Mouse (Mus musculus) intestine, postnatal 0 days (tissue): ENCODE results near the gene Wfdc3. TPM values are rescaled to one million over a fixed set of nuclear protein-coding genes. Genes with fewer than 3 reads are reported as not detected.

ENCODE experiments used
- ATAC-seq: fragments of 200-750 bp; cut with Nextera tagmentation; 2 replicates; pipeline ENCODE4 v1.8.0; 2017; ENCODE audit warnings: mild to moderate bottlenecking, moderate TSS enrichment, moderate library complexity
- H3K27ac ChIP-seq: fragments of 300-500 bp; sonication (generic); 2 replicates; pipeline ENCODE4 v1.5.1; 2014; ENCODE audit warnings: mild to moderate bottlenecking, low read depth, low read length, moderate library complexity
- H3K27me3 ChIP-seq: fragments of 300-500 bp; sonication (generic); replicated peaks from 2 replicates; pipeline ENCODE4 v1.6.1; 2014; ENCODE audit warnings: low read length, mixed read lengths; ENCODE audit not compliant: control insufficient read depth, insufficient read depth
- H3K36me3 ChIP-seq: fragments of 300-500 bp; sonication (generic); 2 replicates; pipeline ENCODE4 v1.6.1; 2014; ENCODE audit warnings: mild to moderate bottlenecking, moderate library complexity; ENCODE audit not compliant: control insufficient read depth, insufficient read depth
- H3K4me1 ChIP-seq: fragments of 300-500 bp; sonication (generic); replicated peaks from 2 replicates; pipeline ENCODE4 v1.6.1; 2014; ENCODE audit warnings: antibody characterized with exemption, low read length, mixed read lengths; ENCODE audit not compliant: control insufficient read depth, insufficient read depth
- H3K4me2 ChIP-seq: fragments of 300-500 bp; sonication (generic); replicated peaks from 2 replicates; pipeline ENCODE4 v1.6.1; 2014; ENCODE audit warnings: low read depth, mild to moderate bottlenecking, moderate library complexity
- H3K4me3 ChIP-seq: fragments of 300-500 bp; sonication (generic); 2 replicates; pipeline ENCODE4 v1.5.1; 2014; ENCODE audit warnings: low read depth, low read length
- H3K9ac ChIP-seq: fragments of 300-500 bp; sonication (generic); 2 replicates; pipeline ENCODE4 v1.6.1; 2014; ENCODE audit warnings: mild to moderate bottlenecking, low read depth, low read length
- H3K9me3 ChIP-seq: fragments of 300-500 bp; sonication (generic); 2 replicates; pipeline ENCODE4 v1.6.1; 2016; ENCODE audit warnings: mixed run types; ENCODE audit not compliant: control insufficient read depth
- CTCF ChIP-seq: sonication (generic); IDR thresholded peaks from 2 replicates; pipeline ENCODE4 v1.5.1; 2016; ENCODE audit warnings: low read depth, mild to moderate bottlenecking, control low read depth, antibody characterized with exemption, moderate library complexity
- WGBS: fragments of 180-500 bp; shearing (Covaris S2); extraction: QIAGEN DNeasy Blood & Tissue Kit; methylation state at CpG from one replicate; pipeline ENCODE4 v1.1.7; 2014; 5-methylcytosine and 5-hydroxymethylcytosine counted together
- polyA plus RNA-seq: library from polyadenylated mRNA; unstranded; fragments of >200 nt; fragmentation: Nextera tagmentation; extraction: Ambion mirVana; gene quantifications from 2 replicates; pipeline ENCODE4 v1.2.1, GENCODE M21; 2015

Wfdc3 gene
- polyA plus RNA-seq: 0.85 and 0.95 TPM in 2 replicates

DNA sequence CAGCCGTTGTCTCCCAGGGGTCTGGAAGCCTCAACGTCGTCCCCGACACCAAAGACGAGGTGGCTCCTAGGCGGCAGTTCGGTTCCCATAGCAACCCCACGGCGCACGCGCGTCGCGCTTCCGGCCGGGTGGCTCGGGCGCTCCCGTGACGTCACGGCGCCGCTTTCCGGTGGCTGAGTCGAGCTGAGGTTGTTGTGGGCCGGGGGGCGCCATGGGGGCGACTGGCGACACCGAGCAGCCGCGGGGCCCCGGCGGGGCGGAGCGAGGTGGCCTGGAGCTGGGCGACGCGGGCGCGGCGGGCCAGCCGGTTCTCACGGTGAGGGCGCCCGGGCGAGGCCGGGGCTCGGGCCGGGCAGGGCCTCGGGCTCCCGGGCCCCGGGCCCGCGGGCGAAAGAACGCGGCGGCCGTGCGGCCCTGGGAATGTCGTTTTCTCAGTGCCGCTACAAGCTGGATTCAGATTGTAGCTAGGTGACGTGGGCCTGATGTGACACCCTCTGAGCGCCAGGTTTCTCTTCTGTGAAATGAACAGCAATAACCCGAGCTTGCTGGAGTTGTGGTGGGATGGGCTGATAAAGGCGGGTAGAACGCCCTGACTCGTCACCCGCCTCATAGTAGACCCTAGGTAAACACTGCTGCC, at the start of gene Wfdc3, which contains the start of gene Dnttip1:
Wfdc3 (minus strand) TSS at position 89 of the 637 bp plus-strand sequence.
Dnttip1 (plus strand) TSS at position 141 of the 637 bp plus-strand sequence.
- TF ChIP-seq CTCF: no peak
- WGBS: under 1% methylated on average over 69 of the region's 70 CpGs
- Histone ChIP-seq H3K4me1 (0 out of 2 replicates have a peak, but pooled peaks cover 5% of the 10 kb centered on the region), H3K4me2 (peak within 1 kb of the TSS; percentile 90), H3K9me3 (no peaks in the 10 kb centered on the region), H3K4me3 (peak within 1 kb of the TSS; percentile 83), H3K27ac (peak within 1 kb of the TSS; percentile 74), H3K27me3 (no peaks in the 10 kb centered on the region), H3K36me3 (peaks cover 21% of the 10 kb centered on the region), H3K9ac (peak within 1 kb of the TSS; percentile 98)
- ATAC-seq: peak; percentile 88

- TF ChIP-seq CTCF: peak; percentile 92
- ATAC-seq: peak; percentile 44; the same call in 1 of the 2 replicates
- no peak overlapping the region for H3K4me2 ChIP-seq
Observed at GRCm38 (mm10) chr2:164794293-164794692, 48.6 kb upstream of the Wfdc3 start.

DNA sequence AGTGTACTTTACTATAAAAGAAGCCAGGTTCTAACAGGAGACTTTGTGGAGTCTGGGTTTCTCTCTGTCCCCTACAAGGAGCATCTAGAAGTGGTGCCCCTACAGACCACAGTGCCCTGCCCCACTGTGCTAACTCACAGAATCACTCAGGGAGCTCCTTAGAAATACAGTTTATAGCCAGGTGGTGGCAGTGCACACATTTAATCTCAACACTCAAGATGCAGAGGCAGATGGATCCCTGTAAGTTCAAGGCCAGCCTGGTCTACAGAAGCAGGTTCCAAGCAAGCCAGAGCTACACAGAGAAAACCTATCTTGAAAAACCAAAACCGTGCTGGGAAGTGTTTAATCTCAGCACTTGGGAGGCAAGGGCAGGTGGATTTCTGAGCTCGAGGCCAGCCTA, 48.0 kb upstream of the Wfdc3 start:
- no peaks in the 10 kb centered on the region for H3K4me1 ChIP-seq
- no peak for ATAC-seq
- no peak overlapping the region for H3K9ac ChIP-seq
- no peaks in the 10 kb centered on the region for H3K9me3 ChIP-seq
- 91% methylated on average over 2 of the region's 2 CpGs for WGBS
- H3K4me3 ChIP-seq: no peak overlapping the region
- peaks cover 76% of the 10 kb centered on the region for H3K36me3 ChIP-seq
- H3K4me2 ChIP-seq: no peak overlapping the region
- no peak overlapping the region for H3K27ac ChIP-seq
- peak; percentile 28; the same call in 1 of the 2 replicates for TF ChIP-seq CTCF
- no peaks in the 10 kb centered on the region for H3K27me3 ChIP-seq

More at GRCm38 (mm10) chr2:164794293-164794692, 48.6 kb upstream of the Wfdc3 start:
- H3K27me3 ChIP-seq: no peaks in the 10 kb centered on the region
- H3K4me1 ChIP-seq: no peaks in the 10 kb centered on the region
- no peak overlapping the region for H3K9ac ChIP-seq
- H3K36me3 ChIP-seq: peaks cover 73% of the 10 kb centered on the region
- H3K27ac ChIP-seq: no peak overlapping the region
- H3K4me3 ChIP-seq: no peak overlapping the region
- WGBS: 20% methylated on average over 5 of the region's 5 CpGs
- no peaks in the 10 kb centered on the region for H3K9me3 ChIP-seq

DNA sequence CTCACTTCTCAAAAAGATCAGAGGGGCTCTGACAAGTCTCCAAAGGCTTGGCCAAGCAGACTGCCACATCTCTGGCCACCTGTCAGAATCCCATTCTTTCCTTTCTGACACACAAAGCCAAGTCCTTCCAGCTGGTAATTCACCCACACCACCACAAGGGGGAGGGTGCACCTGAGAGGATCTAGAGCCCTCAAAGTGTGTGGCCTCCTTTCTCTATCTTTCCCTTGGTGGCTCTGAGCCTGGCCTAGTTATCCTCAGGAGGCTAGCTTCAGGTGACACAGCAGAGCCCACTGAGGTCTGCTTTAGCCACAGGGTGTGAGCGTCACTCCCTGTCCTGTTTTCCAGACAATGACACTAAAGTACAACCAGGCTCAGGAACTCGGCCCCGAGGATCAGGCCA, 47.5 kb upstream of the Wfdc3 start:
- H3K4me3 ChIP-seq: no peak overlapping the region
- H3K36me3 ChIP-seq: peaks cover 73% of the 10 kb centered on the region
- H3K27ac ChIP-seq: no peak overlapping the region
- H3K9ac ChIP-seq: no peak overlapping the region
- WGBS: 49% methylated on average over 3 of the region's 3 CpGs
- H3K4me1 ChIP-seq: no peaks in the 10 kb centered on the region
- no peaks in the 10 kb centered on the region for H3K27me3 ChIP-seq
- no peak overlapping the region for H3K4me2 ChIP-seq
- peak; percentile 81 for TF ChIP-seq CTCF
- peak; percentile 29; the same call in 1 of the 2 replicates for ATAC-seq
- H3K9me3 ChIP-seq: no peaks in the 10 kb centered on the region

GRCm38 (mm10) chr2:164792400-164793190, 46.9 kb upstream of the Wfdc3 start:
- H3K4me3 ChIP-seq: no peak overlapping the region
- peak; percentile 22; the same call in 1 of the 2 replicates for ATAC-seq
- 83% methylated on average over 12 of the region's 12 CpGs for WGBS
- TF ChIP-seq CTCF: no peak
- peak overlapping the region; percentile 60 for H3K27ac ChIP-seq
- H3K36me3 ChIP-seq: peaks cover 67% of the 10 kb centered on the region
- no peaks in the 10 kb centered on the region for H3K27me3 ChIP-seq
- no peak overlapping the region for H3K9ac ChIP-seq
- no peaks in the 10 kb centered on the region for H3K4me1 ChIP-seq
- H3K9me3 ChIP-seq: no peaks in the 10 kb centered on the region
- H3K4me2 ChIP-seq: no peak overlapping the region

DNA sequence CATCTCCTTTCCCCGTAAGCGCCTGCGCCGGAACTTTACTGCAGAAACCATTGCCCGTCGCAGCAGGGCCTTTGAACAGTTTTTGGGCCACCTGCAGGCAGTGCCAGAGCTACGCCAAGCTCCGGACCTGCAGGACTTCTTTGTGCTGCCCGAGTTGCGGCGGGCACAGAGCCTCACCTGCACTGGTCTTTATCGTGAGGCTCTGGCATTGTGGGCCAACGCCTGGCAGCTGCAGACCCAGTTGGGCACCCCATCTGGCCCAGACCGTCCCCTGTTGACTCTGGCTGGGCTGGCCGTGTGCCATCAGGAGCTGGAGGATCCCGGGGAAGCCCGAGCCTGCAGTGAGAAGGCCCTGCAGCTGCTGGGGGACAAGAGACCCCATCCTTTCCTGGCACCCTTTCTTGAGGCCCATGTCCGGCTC, 46.1 kb upstream of the Wfdc3 start:
- Histone ChIP-seq H3K27ac (peak overlapping the region; percentile 60), H3K27me3 (no peaks in the 10 kb centered on the region), H3K4me3 (no peak overlapping the region), H3K9me3 (no peaks in the 10 kb centered on the region), H3K4me2 (no peak overlapping the region), H3K36me3 (peaks cover 62% of the 10 kb centered on the region), H3K4me1 (no peaks in the 10 kb centered on the region), H3K9ac (no peak overlapping the region)
- no peak for TF ChIP-seq CTCF
- WGBS: 93% methylated on average over 18 of the region's 18 CpGs
- no peak for ATAC-seq
